Mouse (Mus musculus) stomach, postnatal 0 days (tissue): ENCODE results near the gene Slc16a10. TPM values are rescaled to one million over a fixed set of nuclear protein-coding genes. Genes with fewer than 3 reads are reported as not detected.

Experiments
- ATAC-seq: fragments of 200-750 bp; cut with Nextera tagmentation; 2 replicates; pipeline ENCODE4 v1.8.0; 2017; ENCODE audit not compliant: low FRiP score, low TSS enrichment
- DNase-seq: peaks from one replicate; pipeline ENCODE4 v3.0.0-alpha.2; 2016; ENCODE audit warnings: low spot score
- H3K27ac ChIP-seq: fragments of 300-500 bp; sonication (generic); replicated peaks from 2 replicates; pipeline ENCODE4 v1.5.1; 2014; ENCODE audit warnings: mild to moderate bottlenecking, control low read depth
- H3K27me3 ChIP-seq: fragments of 300-500 bp; sonication (generic); 2 replicates; pipeline ENCODE4 v1.6.1; 2014; ENCODE audit warnings: low read length; ENCODE audit not compliant: control insufficient read depth, insufficient read depth
- H3K36me3 ChIP-seq: fragments of 300-500 bp; sonication (generic); 2 replicates; pipeline ENCODE4 v1.6.1; 2014; ENCODE audit warnings: low read length, mixed read lengths; ENCODE audit not compliant: control insufficient read depth, insufficient read depth
- H3K4me1 ChIP-seq: fragments of 300-500 bp; sonication (generic); replicated peaks from 2 replicates; pipeline ENCODE4 v1.6.1; 2014; ENCODE audit warnings: antibody characterized with exemption; ENCODE audit not compliant: control insufficient read depth, insufficient read depth
- H3K4me2 ChIP-seq: fragments of 300-500 bp; sonication (generic); replicated peaks from 2 replicates; pipeline ENCODE4 v1.6.1; 2014; ENCODE audit warnings: low read depth, mild to moderate bottlenecking, control low read depth, moderate library complexity
- H3K4me3 ChIP-seq: fragments of 300-500 bp; sonication (generic); 2 replicates; pipeline ENCODE4 v1.5.1; 2014; ENCODE audit warnings: low read depth, low read length, control low read depth
- H3K9ac ChIP-seq: fragments of 300-500 bp; sonication (generic); 2 replicates; pipeline ENCODE4 v1.6.1; 2014; ENCODE audit warnings: mild to moderate bottlenecking, low read length, control low read depth, mixed read lengths
- H3K9me3 ChIP-seq: fragments of 300-500 bp; sonication (generic); 2 replicates; pipeline ENCODE4 v1.6.1; 2016; ENCODE audit warnings: low read length; ENCODE audit not compliant: control insufficient read depth
- CTCF ChIP-seq: IDR thresholded peaks from 2 replicates; pipeline ENCODE4 v1.5.1; 2016; ENCODE audit warnings: antibody characterized with exemption, low read depth, mild to moderate bottlenecking, moderate library complexity
- EP300 ChIP-seq: optimal IDR thresholded peaks from 2 replicates; pipeline ENCODE3; 2016; ENCODE audit warnings: antibody characterized with exemption
- WGBS: fragments of 180-500 bp; shearing (Covaris S2); extraction: QIAGEN DNeasy Blood & Tissue Kit; methylation state at CpG from one replicate; pipeline ENCODE4 v1.1.7; 2014; 5-methylcytosine and 5-hydroxymethylcytosine counted together
- polyA plus RNA-seq: library from polyadenylated mRNA; unstranded; fragments of >200 nt; fragmentation: Nextera tagmentation; extraction: Ambion mirVana; gene quantifications from 2 replicates; pipeline ENCODE4 v1.2.1, GENCODE M21; 2015

Slc16a10 gene
- polyA plus RNA-seq, 1 experiment from 2014 or later, result 2.6 TPM

- Histone ChIP-seq H3K4me2 (no peak overlapping the region), H3K4me3 (no peak overlapping the region), H3K27me3 (no peaks in the 10 kb centered on the region), H3K27ac (no peak overlapping the region), H3K36me3 (no peaks in the 10 kb centered on the region), H3K9me3 (no peaks in the 10 kb centered on the region), H3K4me1 (no peaks in the 10 kb centered on the region), H3K9ac (no peak overlapping the region)
- 69% methylated on average over 11 of the region's 11 CpGs for WGBS
- TF ChIP-seq EP300, result no peak
- no peak for TF ChIP-seq CTCF
- DNase-seq, result no peak
- ATAC-seq, result no peak
Measured at GRCm38 (mm10) chr10:40090504-40091428, 51.3 kb downstream of the Slc16a10 start.

- WGBS, result 67% methylated on average over 12 of the region's 12 CpGs
- H3K27me3 ChIP-seq, result no peaks in the 10 kb centered on the region
- H3K27ac ChIP-seq, result no peak overlapping the region
- no peak for TF ChIP-seq EP300
- TF ChIP-seq CTCF, result no peak
- H3K4me2 ChIP-seq, result no peak overlapping the region
- DNase-seq, result peak; percentile 41
- no peaks in the 10 kb centered on the region for H3K36me3 ChIP-seq
- no peaks in the 10 kb centered on the region for H3K9me3 ChIP-seq
- no peak overlapping the region for H3K9ac ChIP-seq
- H3K4me3 ChIP-seq, result no peak overlapping the region
- H3K4me1 ChIP-seq, result 0 out of 2 replicates have a peak, but pooled peaks cover 3% of the 10 kb centered on the region
- peak; percentile 59 for ATAC-seq
Measured at GRCm38 (mm10) chr10:40084332-40085093, 57.5 kb downstream of the Slc16a10 start.

- TF ChIP-seq CTCF, result no peak
- TF ChIP-seq EP300, result no peak
- 67% methylated on average over 4 of the region's 4 CpGs for WGBS
- DNase-seq, result no peak
- Histone ChIP-seq H3K9me3 (no peaks in the 10 kb centered on the region), H3K4me2 (no peak overlapping the region), H3K4me3 (no peak overlapping the region), H3K36me3 (no peaks in the 10 kb centered on the region), H3K4me1 (0 out of 2 replicates have a peak, but pooled peaks cover 3% of the 10 kb centered on the region), H3K27me3 (no peaks in the 10 kb centered on the region; the same call in 1 of the 2 replicates), H3K9ac (no peak overlapping the region), H3K27ac (no peak overlapping the region)
- ATAC-seq, result no peak
Measured at GRCm38 (mm10) chr10:40083556-40083955, 58.5 kb downstream of the Slc16a10 start.

- no peak overlapping the region for H3K27ac ChIP-seq
- H3K9ac ChIP-seq, result no peak overlapping the region
- H3K4me3 ChIP-seq, result no peak overlapping the region
- H3K4me1 ChIP-seq, result 0 out of 2 replicates have a peak, but pooled peaks cover 3% of the 10 kb centered on the region
- TF ChIP-seq EP300 (no peak), CTCF (no peak)
- DNase-seq, result no peak
- WGBS, result 75% methylated on average over 7 of the region's 7 CpGs
- H3K9me3 ChIP-seq, result no peaks in the 10 kb centered on the region
- H3K27me3 ChIP-seq, result no peaks in the 10 kb centered on the region; the same call in 1 of the 2 replicates
- no peaks in the 10 kb centered on the region for H3K36me3 ChIP-seq
- ATAC-seq, result no peak
- H3K4me2 ChIP-seq, result no peak overlapping the region
Measured at GRCm38 (mm10) chr10:40082668-40083067, 59.4 kb downstream of the Slc16a10 start.

GRCm38 (mm10) chr10:40080533-40080932, 61.5 kb downstream of the Slc16a10 start:
- Histone ChIP-seq H3K9me3 (no peaks in the 10 kb centered on the region), H3K9ac (no peak overlapping the region), H3K4me2 (no peak overlapping the region), H3K27me3 (no peaks in the 10 kb centered on the region; the same call in 1 of the 2 replicates), H3K27ac (no peak overlapping the region), H3K36me3 (no peaks in the 10 kb centered on the region), H3K4me1 (0 out of 2 replicates have a peak, but pooled peaks cover 3% of the 10 kb centered on the region), H3K4me3 (no peak overlapping the region)
- TF ChIP-seq EP300, result no peak
- TF ChIP-seq CTCF, result no peak
- no peak for DNase-seq
- WGBS, result 47% methylated on average over 10 of the region's 10 CpGs
- no peak for ATAC-seq
